Mouse (Mus musculus): Measurements from ENCODE around the gene Gm2115. TPM values are rescaled to one million over a fixed set of nuclear protein-coding genes. Genes with fewer than 3 reads are reported as not detected.

Gm2115 gene
- polyA plus RNA-seq (2012; rRNA removed; ENCODE audit: low replicate concordance) = 0.32 and 0.33 TPM in 2 replicates

DNA sequence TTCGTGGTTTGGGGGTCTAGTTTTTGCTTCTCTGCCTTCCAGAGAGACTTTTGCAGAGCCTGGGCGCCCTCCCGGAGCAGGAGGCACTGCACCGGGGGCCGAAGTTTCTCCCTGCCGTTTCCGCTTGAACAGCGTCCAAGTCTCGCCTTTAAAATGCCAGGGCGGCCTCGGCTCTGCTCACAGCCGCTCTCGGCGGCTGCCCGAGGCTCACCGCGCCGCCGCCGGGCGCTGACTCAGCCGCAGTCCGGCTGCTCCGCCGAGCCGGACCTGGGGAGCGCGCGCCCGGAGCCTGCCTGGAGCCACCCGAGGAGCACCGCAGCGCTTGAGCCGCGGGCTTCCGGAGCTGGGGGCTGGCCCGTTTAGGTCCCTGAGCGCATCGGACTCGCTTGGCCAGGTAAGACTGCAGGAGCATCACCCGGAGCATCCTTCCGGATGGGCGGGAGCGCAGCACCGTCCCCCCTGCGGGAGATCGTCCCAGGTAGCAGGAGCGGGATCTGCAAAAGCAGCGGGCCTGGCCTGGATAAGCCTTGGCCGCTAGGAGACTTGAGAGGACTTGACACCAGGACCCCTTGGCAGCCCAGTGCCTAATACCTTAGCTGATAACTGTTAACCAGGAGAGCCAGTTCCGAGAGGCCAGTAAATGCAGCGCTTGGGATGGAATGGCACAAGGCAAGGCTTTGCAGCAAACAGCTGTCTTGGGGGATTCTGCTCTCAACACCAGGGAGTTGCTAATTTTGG, at the start of gene Gm2115:
Gene Gm2115, plus strand, starts transcription at position 159 of the 738 bp plus-strand sequence.

DNA sequence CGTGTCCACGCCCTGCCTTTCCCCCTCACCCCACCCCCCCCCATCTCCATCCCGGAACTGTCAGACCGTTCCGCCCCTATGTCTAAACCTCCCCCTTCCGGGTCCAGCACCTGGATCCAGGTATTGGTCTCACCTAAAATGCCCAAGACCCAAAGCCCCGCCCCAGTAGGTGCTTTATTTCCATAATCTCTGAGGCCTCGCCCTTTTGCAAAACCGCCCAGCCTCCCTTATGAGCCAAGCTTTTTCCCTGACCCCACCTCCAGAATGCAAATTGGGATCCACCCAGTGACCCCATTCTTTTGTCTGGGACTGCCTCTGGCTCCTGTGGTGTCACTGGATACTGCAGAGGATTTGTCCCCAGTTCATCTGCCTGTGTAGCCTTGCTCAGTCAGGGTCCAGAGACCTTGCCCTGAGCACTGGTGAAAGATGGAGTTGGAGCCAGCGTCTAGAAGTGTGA, 77.6 kb downstream of the Gm2115 start, which contains the start of gene Fah:
Gene Fah, minus strand, starts transcription at position 430 of the 457 bp plus-strand sequence.

Other genes with a start within 250 kb of the Gm2115 start
- gene Arnt2, start 118.8 kb upstream of the Gm2115 start, polyA plus RNA-seq (2012; rRNA removed; ENCODE audit: low replicate concordance) = 1.2 and 1.4 TPM in 2 replicates
- 157 and 229 TPM in 2 replicates for gene Fah, start 77.8 kb downstream of the Gm2115 start, polyA plus RNA-seq (2012; rRNA removed; ENCODE audit: low replicate concordance)
- gene Zfand6, start 161.0 kb downstream of the Gm2115 start, polyA plus RNA-seq (2012; rRNA removed; ENCODE audit: low replicate concordance) = 57.8 and 191 TPM in 2 replicates